15 mouse cellular contexts compared by ENCODE assay signal in genomic region chr5:140472336-140472735, GRCm38 (mm10). TPM values are rescaled to one million over a fixed set of nuclear protein-coding genes. Genes with fewer than 3 reads are reported as not detected.
DNase-seq lines count a peak whose midpoint lies in the region; ATAC-seq and TF ChIP-seq lines count a peak whose summit lies in the region.
"Had no signal": no experiment of that assay in that cellular context is flagged by ENCODE, and none has a peak within 500 bp of the region (broad histone marks: within the 10 kb centered on the region; RNA-seq: fewer than 3 reads in every experiment).

No protein-coding gene starts in this region.

- no peaks in the 10 kb centered on the region for H3K36me3 ChIP-seq in intestine, postnatal 0 days (ENCODE audit: control insufficient read depth, insufficient read depth)
- H3K36me3 ChIP-seq in intestine, embryonic 15.5 days, result no peaks in the 10 kb centered on the region

- WGBS in intestine, postnatal 0 days, result 80% methylated on average over 3 of the region's 3 CpGs
- WGBS in intestine, embryonic 15.5 days, result 79% methylated on average over 3 of the region's 3 CpGs

- DNase-seq in B cell, adult 2 months, result peak; percentile 53 to 55
- DNase-seq in ZHBTc4 (ENCODE audit: low read depth, low spot score), result peak; percentile 81
- peak; percentile 22 for DNase-seq in mesoderm, embryonic 11.5 days (ENCODE audit: low read depth, low spot score)
- DNase-seq in frontal cortex, postnatal 10 days (ENCODE audit: low spot score in 2 of 2), result no peak
- no peak for DNase-seq in left cerebral cortex, adult 18-20 months (ENCODE audit: low spot score in 2 of 2)
- DNase-seq in ovary, postnatal 14 days (ENCODE audit: low spot score), result no peak
- DNase-seq: cerebellum, postnatal 36 days had no signal

- no peaks in the 10 kb centered on the region for H3K9me3 ChIP-seq in intestine, postnatal 0 days (ENCODE audit: control insufficient read depth)
- H3K9me3 ChIP-seq in intestine, embryonic 15.5 days, result no peaks in the 10 kb centered on the region

- TF ChIP-seq CTCF in intestine, postnatal 0 days (IDR thresholded peaks at IDR 0.05; ENCODE audit: low read depth), result peak; percentile 67

- H3K9ac ChIP-seq in intestine, postnatal 0 days (ENCODE audit: low read depth, low read length), result no peak overlapping the region
- no peak overlapping the region for H3K9ac ChIP-seq in intestine, embryonic 15.5 days

- no peak overlapping the region for H3K4me3 ChIP-seq in intestine, postnatal 0 days (ENCODE audit: low read depth, low read length)
- H3K4me3 ChIP-seq in intestine, embryonic 15.5 days (replicated peaks), result no peak overlapping the region

- no peak for ATAC-seq in intestine, postnatal 0 days
- ATAC-seq in intestine, embryonic 15.5 days, result no peak
- ATAC-seq: forebrain, embryonic 16.5 days had no signal

- H3K27me3 ChIP-seq in intestine, postnatal 0 days (replicated peaks; ENCODE audit: control insufficient read depth, insufficient read depth, low read length), result no peaks in the 10 kb centered on the region
- H3K27me3 ChIP-seq in intestine, embryonic 15.5 days (replicated peaks), result no peaks in the 10 kb centered on the region

- no peak overlapping the region for H3K4me2 ChIP-seq in intestine, postnatal 0 days (replicated peaks; ENCODE audit: low read depth)
- H3K4me2 ChIP-seq in intestine, embryonic 15.5 days (replicated peaks), result no peak overlapping the region

- no peaks in the 10 kb centered on the region for H3K4me1 ChIP-seq in intestine, postnatal 0 days (replicated peaks; ENCODE audit: control insufficient read depth, insufficient read depth, low read length)
- H3K4me1 ChIP-seq in intestine, embryonic 15.5 days (replicated peaks), result no peaks in the 10 kb centered on the region

- H3K27ac ChIP-seq in intestine, postnatal 0 days (ENCODE audit: low read depth, low read length), result no peak overlapping the region
- no peak overlapping the region for H3K27ac ChIP-seq in intestine, embryonic 15.5 days

RNA-seq across cellular contexts. Expression of gene Gm4869, which starts 26.9 kb away (rescaled TPM):
- 0.05 TPM in 1 of 2 replicates, not detected in the other for polyA plus RNA-seq in intestine, postnatal 0 days (2015; fragmentation: Nextera tagmentation; extraction: Ambion mirVana)
- polyA plus RNA-seq in intestine, embryonic 15.5 days (2015; fragmentation: Nextera tagmentation; extraction: Ambion mirVana), result not detected in 2 replicates
- total RNA-seq in left cerebral cortex, adult 18-20 months (2021), result not detected
- total RNA-seq: heart, postnatal 25 days had no signal
- polyA plus RNA-seq: forebrain, embryonic 16.5 days; large intestine, adult 2 months; lung, embryonic 16.5 days; neural tube, embryonic 11.5 days; stomach, embryonic 14.5 days had no signal

RNA-seq across cellular contexts. Expression of gene Chst12, which starts 33.0 kb away (rescaled TPM):
- polyA plus RNA-seq in intestine, postnatal 0 days (2015; fragmentation: Nextera tagmentation; extraction: Ambion mirVana), result 17.0 and 18.8 TPM in 2 replicates
- 19.8 and 21.3 TPM in 2 replicates for polyA plus RNA-seq in intestine, embryonic 15.5 days (2015; fragmentation: Nextera tagmentation; extraction: Ambion mirVana)
- 10 to 100 TPM; 16.2 to 17.4 TPM for total RNA-seq in left cerebral cortex, adult 18-20 months (2021)

RNA-seq across cellular contexts. Expression of gene Eif3b, which starts 53.2 kb away (rescaled TPM):
- polyA plus RNA-seq in intestine, postnatal 0 days (2015; fragmentation: Nextera tagmentation; extraction: Ambion mirVana), result 52.3 and 54.6 TPM in 2 replicates
- polyA plus RNA-seq in intestine, embryonic 15.5 days (2015; fragmentation: Nextera tagmentation; extraction: Ambion mirVana), result 127 and 142 TPM in 2 replicates
- total RNA-seq in left cerebral cortex, adult 18-20 months (2021), result 10 to 100 TPM; 87.1 to 93.6 TPM

Comparison
In these comparisons a context has a peak if more than half of its experiments do, and no peak if none do; other contexts are left out.
1. DNase-seq: peak in B cell, adult 2 months (2 of 2), ZHBTc4 (single experiment) and mesoderm, embryonic 11.5 days (single experiment); none in frontal cortex, postnatal 10 days (0 of 2), left cerebral cortex, adult 18-20 months (0 of 2) and ovary, postnatal 14 days (single experiment).